Mouse (Mus musculus) retina, postnatal 1 day (tissue): Measurements from ENCODE around the gene Gal.
A peak's percentile ranks its signal among the peaks of the same experiment; 100 is the strongest.

Experiments used
- DNase-seq: peaks from one replicate; pipeline ENCODE4 v3.0.0-alpha.2; 2012

Gene Gal

GRCm38 (mm10) chr19:3414268-3414733, at the start of gene Gal:
Gene Gal, minus strand, starts transcription at chr19:3414544.
- peak; percentile 59 for DNase-seq

GRCm38 (mm10) chr19:3459986-3460385, 45.6 kb upstream of the Gal start:
- no peak for DNase-seq

DNA sequence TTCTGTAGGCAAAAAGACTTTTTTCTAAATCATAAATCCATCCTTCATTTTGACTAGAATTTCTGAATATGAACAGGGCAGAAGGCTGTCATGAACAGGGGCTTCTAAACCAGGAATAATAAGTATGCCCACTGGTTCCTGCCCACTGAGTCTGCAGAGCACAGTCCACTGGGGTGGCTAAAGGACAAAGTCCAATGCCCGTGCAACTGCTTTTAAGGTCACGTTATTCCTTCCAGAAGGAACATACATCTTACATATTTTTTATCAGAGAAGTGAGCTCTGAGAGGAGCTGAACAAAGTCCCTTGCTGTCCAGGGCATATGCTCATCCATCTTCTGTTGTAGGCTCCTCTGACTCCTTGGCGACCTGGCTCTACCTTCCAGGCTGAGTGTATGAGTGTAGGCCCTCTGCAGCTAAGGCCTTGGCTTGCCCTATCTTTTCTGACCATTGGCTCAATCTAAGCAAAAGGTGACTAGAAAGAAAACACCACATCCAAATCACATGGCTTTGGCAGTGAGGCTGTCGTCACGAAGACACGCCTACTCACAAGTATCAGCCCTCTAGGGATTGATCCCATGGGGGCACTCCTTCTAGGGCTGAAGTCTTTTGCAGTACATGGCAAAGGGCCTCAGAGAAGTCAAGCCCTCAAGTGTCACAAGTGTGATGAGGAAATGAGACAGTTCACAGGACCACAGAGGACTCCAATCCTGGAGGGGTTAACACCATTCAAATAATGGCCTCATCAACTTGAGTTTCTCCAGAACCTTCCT, 44.2 kb upstream of the Gal start:
- DNase-seq = no peak

GRCm38 (mm10) chr19:3457700-3458099, 43.4 kb upstream of the Gal start:
- no peak for DNase-seq

DNA sequence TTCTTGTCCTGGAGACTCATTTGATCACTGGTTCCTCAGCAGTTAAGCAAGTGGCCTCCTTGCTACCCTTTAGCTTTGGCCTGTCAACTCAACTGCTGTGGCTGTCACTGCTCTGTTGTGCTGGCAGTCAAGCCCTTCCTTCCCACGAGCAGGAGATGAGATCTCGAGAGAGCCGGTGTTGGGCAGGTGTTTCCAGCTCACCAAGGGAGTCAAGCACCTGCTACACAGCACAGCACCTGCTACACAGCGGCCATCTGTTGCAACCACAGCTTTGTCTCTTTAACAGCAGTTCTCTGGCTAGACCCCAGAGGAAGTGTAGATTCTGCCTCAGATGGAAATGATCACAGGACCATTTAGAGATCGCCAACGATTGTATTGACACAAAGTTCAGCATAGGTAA, 37.3 kb upstream of the Gal start:
- DNase-seq = peak; percentile 43

GRCm38 (mm10) chr19:3451170-3451569, 36.8 kb upstream of the Gal start:
- DNase-seq = peak; percentile 89

DNA sequence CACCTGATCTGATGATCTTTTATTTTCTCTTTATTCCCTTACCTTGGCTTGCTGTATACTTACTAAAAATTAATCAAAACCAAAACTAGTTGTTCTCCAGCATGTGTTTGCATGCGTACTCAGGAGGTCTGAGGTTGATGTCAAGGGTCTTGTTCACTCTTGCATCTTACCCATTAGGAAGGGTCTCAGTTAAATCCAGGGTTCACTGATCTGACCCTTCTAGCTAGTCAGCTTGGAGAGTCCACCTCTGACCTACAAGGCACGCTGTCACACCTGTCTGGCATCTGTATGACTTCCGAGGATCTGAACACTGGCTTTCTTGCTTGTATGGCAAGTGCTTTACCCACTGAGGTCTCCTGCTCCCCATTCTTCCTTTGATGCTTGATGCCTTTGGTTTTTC, 36.4 kb upstream of the Gal start:
- no peak for DNase-seq

DNA sequence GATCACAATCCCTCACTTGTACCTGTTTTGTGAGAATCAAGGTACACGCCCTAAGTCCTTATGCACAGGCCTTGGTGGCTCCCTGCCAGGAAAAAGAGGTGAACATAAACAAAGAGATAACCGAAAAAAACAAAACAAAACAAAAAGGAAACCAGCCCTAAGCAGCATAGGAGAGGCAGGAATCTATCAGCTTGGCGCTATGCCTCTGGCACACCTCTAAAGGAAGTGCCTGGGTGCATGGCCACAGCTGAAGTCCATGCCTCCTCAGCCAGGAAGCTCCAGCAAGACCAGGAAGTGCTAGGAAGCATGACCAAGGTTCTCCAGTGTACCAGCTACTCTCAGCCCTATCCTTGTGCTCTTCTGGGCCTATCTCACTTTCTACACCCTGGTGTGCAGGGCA, 34.9 kb upstream of the Gal start:
- DNase-seq = no peak

DNA sequence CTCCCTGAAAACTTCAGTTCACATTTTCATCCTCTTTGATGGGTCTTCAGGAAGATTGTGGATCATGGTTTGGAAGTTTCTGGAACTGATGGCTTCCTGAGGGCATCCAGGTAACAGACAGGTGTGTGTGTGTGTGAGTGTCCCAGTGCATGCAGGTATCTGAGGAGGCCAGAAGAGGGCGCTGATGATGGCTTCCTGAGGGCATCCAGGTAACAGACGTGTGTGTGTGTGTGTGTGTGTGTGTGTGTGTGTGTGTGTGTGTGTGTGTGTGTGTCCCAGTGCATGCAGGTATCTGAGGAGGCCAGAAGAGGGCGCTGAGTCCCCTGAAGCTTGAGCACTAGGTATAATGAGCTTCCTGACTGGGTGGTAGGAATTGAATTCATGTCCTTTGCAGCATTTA, 33.0 kb upstream of the Gal start:
- no peak for DNase-seq

- DNase-seq = peak; percentile 91
Observed at GRCm38 (mm10) chr19:3441092-3441491, 26.7 kb upstream of the Gal start.

GRCm38 (mm10) chr19:3440667-3441066, 26.3 kb upstream of the Gal start:
- DNase-seq = no peak

DNA sequence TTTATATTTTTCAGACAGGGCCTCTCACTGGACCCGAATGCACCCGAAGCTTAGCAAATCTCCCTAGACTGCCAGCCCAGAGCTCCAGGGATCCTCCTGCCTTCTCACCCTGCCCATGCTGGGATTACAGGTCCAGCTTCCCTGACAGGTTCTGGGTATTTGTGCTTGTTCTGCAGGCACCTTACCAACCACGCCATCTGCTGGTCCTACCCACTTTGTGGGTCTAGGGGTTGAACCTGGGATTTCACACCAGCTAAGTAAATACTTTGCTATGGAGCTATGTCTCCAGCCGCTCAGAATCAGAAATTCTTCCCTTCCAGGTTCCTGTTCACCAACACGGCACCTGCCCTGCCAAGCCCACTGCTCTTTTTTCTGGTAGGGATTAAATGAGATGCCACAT, 23.6 kb upstream of the Gal start:
- DNase-seq = no peak

DNA sequence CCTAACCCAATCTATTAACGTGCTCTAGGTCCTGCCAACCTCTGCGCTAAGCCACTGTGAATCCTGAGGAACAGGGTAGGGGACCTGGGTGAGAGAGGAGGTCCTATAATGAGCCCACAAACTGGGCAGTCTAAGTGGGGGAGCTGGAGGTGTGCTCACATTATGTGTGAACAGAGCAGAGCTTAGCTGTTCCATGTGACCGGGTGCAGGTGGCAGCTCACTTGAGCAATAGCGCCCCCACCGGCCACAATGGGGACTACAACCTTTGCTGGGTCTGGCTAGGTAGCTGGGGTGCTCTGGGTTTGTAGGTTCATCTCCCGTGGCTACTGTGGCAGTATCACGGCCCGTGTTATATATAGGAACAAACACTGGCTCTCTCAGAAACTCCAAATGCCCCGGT, 22.5 kb upstream of the Gal start:
- DNase-seq = peak; percentile 28

GRCm38 (mm10) chr19:3435824-3436223, 21.5 kb upstream of the Gal start:
- DNase-seq = no peak

DNA sequence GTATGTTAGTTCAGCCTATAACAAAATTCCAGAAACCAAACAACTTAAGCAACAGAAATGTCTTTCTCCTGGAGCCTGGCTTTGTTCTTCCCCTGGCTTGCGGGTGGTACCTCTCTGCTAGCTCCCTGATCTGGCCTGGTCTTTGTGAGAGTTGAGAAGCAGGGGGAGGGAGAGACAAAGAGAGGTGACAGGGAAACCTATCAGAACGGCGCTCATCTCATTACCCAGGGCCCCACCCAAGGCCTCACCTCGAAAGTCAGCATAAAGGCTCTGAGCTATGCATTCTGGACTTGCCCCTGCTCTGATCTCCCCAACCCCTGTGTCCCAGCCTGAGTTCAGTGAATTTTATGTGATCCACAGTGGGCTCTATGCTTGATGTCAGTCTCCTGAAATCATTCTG, 20.3 kb upstream of the Gal start:
- no peak for DNase-seq

- no peak for DNase-seq
Observed at GRCm38 (mm10) chr19:3434124-3434523, 19.8 kb upstream of the Gal start.

DNA sequence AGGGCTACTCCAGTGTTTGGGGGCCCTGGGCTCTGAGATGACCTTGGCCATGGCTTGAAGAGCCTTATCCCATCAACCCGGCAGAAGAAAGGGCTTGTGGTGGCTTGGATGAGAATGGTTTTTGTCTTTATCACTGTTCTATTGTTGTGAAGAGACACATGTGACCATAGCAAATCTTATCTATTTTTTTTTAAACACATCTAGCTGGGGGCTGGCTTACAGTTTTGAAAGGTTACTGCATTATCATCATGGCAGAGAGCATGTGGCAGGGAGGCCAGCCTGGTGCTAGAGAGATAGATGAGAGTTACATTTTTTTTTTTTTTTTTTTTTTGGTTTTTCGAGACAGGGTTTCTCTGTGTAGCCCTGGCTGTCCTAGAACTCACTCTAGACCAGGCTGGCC, 17.6 kb upstream of the Gal start:
- no peak for DNase-seq

- DNase-seq = no peak
Observed at GRCm38 (mm10) chr19:3431066-3431465, 16.7 kb upstream of the Gal start.

DNA sequence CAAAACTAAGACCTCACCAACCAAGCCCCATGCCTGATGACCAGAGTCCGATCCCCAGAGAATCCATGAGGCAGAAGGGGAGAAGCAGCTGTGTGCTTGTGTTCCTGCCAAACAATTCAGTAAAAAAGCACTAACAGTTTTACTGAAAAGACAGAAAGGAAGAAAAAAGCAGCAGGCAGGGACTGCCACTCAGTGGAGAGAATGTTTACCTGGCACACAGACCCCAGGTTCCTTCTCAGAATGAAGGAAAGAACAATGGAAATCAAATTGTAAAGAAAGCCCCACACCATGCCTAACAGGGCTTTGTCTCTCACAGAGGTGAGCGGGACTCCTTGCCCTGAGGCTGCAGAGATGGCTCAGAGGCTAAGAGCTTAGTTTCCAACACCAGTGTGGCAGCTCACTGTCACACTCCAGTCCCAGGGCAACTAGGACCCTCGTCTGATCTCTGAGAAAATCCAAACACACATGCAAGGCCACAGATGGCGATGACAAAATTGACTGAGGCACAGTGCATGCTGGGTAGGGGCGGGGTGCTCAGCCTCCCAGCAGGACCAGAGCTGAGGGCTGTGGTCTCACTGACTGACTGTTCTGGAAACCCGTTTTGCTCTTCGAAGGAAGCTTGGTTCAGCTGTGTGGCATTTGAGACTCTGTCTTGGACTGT, 14.9 kb upstream of the Gal start:
- DNase-seq = peak; percentile 27

DNA sequence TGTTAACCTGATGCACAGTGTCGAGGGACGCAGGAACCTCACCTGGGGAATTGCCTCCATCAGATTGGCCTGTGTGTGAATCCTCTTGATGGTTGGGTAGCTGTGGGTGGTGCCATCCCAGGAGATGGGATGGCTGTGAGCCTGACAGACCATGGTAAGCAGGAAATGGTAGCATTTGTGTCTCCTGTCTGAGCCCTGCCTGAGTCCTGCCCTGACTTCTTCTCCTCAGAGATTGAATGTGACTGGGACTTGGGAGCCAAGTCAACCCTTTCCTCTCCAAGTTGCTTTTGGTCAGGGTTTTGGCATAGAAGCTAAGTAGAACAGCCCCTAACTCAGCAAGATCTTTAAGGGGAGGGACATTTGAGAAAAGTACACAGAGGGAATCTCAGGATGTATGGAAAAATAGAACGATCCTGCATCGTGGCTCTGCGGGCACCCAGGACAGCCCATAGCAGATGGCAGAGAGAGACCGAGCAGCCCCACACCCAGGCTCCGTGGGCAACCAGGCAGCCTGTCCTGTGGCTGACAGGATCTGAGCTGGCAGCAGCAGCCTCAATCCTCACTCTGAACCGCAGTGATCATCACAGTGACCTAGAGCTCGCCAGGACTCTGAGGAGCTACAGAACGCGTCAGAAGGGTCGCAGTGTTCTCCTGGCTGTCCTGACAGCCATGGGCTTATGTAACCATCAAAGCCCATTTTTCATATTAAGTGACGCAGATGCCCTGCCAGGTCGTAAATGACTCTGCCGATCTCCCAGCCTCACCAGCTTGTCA, 13.9 kb upstream of the Gal start:
- no peak for DNase-seq

DNA sequence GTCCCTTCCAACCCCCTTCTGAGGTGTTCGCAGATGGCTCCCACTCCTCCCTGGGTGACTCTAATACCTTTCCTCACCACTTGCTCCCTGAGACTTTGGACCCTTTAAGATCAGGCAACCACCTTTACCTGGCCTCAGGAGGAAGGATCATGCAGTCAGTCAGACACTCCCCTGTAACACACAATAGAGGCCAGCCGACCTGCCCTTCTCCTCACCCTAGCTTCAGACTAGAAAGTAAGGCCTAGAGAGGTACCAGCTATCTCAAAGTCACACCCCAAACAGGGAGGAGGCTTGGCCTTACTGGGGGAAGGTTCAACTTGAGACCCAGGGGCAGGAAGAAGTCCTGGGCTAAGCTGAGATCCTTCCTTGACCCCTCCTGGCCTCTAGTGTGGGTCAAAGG, 9.9 kb upstream of the Gal start:
- DNase-seq = no peak

- DNase-seq = no peak
Observed at GRCm38 (mm10) chr19:3422981-3423380, 8.6 kb upstream of the Gal start.

GRCm38 (mm10) chr19:3422488-3422887, 8.1 kb upstream of the Gal start:
- DNase-seq = peak; percentile 67

DNA sequence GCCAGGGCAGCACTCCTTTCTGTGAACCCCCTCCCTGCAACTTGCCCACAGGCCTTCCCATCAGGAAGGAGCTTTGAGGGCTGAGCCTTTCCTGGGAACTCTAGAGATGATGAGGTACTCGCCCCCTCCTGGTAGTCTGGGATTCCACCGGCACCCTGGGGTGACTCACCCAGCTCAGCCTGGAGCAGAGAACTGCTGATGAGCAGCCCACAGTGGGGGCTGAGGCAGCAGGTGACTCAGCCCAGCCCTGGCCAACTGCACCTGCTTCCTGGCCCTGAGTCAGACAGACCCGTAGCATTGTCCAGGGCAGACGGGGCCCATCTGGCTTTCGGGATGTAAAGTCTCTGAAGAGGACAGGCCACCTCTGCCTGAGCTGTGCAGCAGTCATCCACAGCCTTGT, 4.9 kb upstream of the Gal start:
- no peak for DNase-seq
